14 mouse cellular contexts compared by ENCODE assay signal in genomic region chr3:128270576-128270975, GRCm38 (mm10).
DNase-seq lines count a peak whose midpoint lies in the region; ATAC-seq and TF ChIP-seq lines count a peak whose summit lies in the region.
"Had no signal": no experiment of that assay in that cellular context is flagged by ENCODE, and none has a peak within 500 bp of the region (broad histone marks: within the 10 kb centered on the region; RNA-seq: fewer than 3 reads in every experiment).

No protein-coding gene starts in this region.

- no peaks in the 10 kb centered on the region for H3K9me3 ChIP-seq in embryonic facial prominence, embryonic 14.5 days (ENCODE audit: control insufficient read depth, low read length)
- no peaks in the 10 kb centered on the region for H3K9me3 ChIP-seq in embryonic facial prominence, embryonic 10.5 days
- H3K9me3 ChIP-seq: limb, embryonic 12.5 days had no signal

- ATAC-seq in embryonic facial prominence, embryonic 14.5 days (ENCODE audit: low read depth) = no peak
- ATAC-seq in monocyte, adult 5-6 weeks (replicated peaks; ENCODE audit: insufficient number of reproducible peaks, low FRiP score, low TSS enrichment, poor library complexity, severe bottlenecking) = no peak
- ATAC-seq in CD4-positive, CD25-positive, alpha-beta regulatory T cell, adult 4 months = no peak

- 44% methylated on average over 6 of the region's 6 CpGs for whole genome bisulfite sequencing in embryonic facial prominence, embryonic 14.5 days
- WGBS in embryonic facial prominence, embryonic 10.5 days = 84% methylated on average over 6 of the region's 6 CpGs

- H3K4me2 ChIP-seq in embryonic facial prominence, embryonic 14.5 days (ENCODE audit: low read depth, low read length) = no peak overlapping the region
- H3K4me2 ChIP-seq: limb, embryonic 12.5 days had no signal

- no peak overlapping the region for H3K9ac ChIP-seq in embryonic facial prominence, embryonic 14.5 days (ENCODE audit: low read depth, low read length)
- H3K9ac ChIP-seq: limb, embryonic 12.5 days had no signal

- H3K4me3 ChIP-seq in embryonic facial prominence, embryonic 14.5 days (ENCODE audit: low read depth, low read length) = no peak overlapping the region
- H3K4me3 ChIP-seq in embryonic facial prominence, embryonic 10.5 days = no peak overlapping the region
- no peak overlapping the region for H3K4me3 ChIP-seq in left cerebral cortex, adult 2 months
- H3K4me3 ChIP-seq: limb, embryonic 12.5 days; myocyte had no signal

- H3K27me3 ChIP-seq in embryonic facial prominence, embryonic 14.5 days (replicated peaks; ENCODE audit: control insufficient read depth, insufficient read depth, low read length) = no peaks in the 10 kb centered on the region
- H3K27me3 ChIP-seq in embryonic facial prominence, embryonic 10.5 days (replicated peaks; ENCODE audit: low read depth, poor library complexity, severe bottlenecking) = no peaks in the 10 kb centered on the region
- H3K27me3 ChIP-seq: limb, embryonic 12.5 days had no signal

- intact Hi-C loops in left cerebral cortex, postnatal 10 days (cut with DNase I) = no loop called here
- intact Hi-C loops in left cerebral cortex, adult 2 months (cut with DNase I) = no loop called here

- peak; percentile 84 for DNase-seq in embryonic facial prominence, embryonic 14.5 days (ENCODE audit: low spot score)
- no peak for DNase-seq in embryonic facial prominence, embryonic 10.5 days (ENCODE audit: low spot score)
- peak; percentile 14 to 48 for DNase-seq in left cerebral cortex, postnatal 10 days (ENCODE audit: extremely low spot score in 1 of 2, low spot score in 2 of 2)
- no peak for DNase-seq in left cerebral cortex, adult 2 months (ENCODE audit: extremely low spot score in 1 of 2, low spot score in 2 of 2)
- peak; percentile 21 to 28 for DNase-seq in right cerebral cortex, adult 2 months (ENCODE audit: low spot score in 2 of 2)
- DNase-seq in right cerebral cortex, postnatal 4 days = no peak
- DNase-seq: B cell, adult 2 months; heart, postnatal 14 days; kidney, adult 11 months; thymus, postnatal 25 days had no signal

- H3K27ac ChIP-seq in embryonic facial prominence, embryonic 14.5 days (replicated peaks; ENCODE audit: low read depth, low read length) = no peak overlapping the region
- H3K27ac ChIP-seq in embryonic facial prominence, embryonic 10.5 days (replicated peaks) = no peak overlapping the region
- H3K27ac ChIP-seq in left cerebral cortex, adult 2 months = no peak overlapping the region
- H3K27ac ChIP-seq: limb, embryonic 12.5 days had no signal

- TF ChIP-seq CTCF in left cerebral cortex, adult 2 months (IDR thresholded peaks at IDR 0.05) = no peak

- H3K4me1 ChIP-seq in embryonic facial prominence, embryonic 14.5 days (ENCODE audit: control insufficient read depth, insufficient read depth, low read length) = peaks cover 3% of the 10 kb centered on the region; the same call in 1 of the 2 replicates
- no peaks in the 10 kb centered on the region for H3K4me1 ChIP-seq in embryonic facial prominence, embryonic 10.5 days
- H3K4me1 ChIP-seq: limb, embryonic 12.5 days had no signal

- H3K36me3 ChIP-seq in embryonic facial prominence, embryonic 14.5 days (ENCODE audit: control insufficient read depth, insufficient read depth, low read length) = no peaks in the 10 kb centered on the region
- H3K36me3 ChIP-seq in embryonic facial prominence, embryonic 10.5 days (replicated peaks) = no peaks in the 10 kb centered on the region
- H3K36me3 ChIP-seq: limb, embryonic 12.5 days had no signal

Comparison
In these comparisons a context has a peak if more than half of its experiments do, and no peak if none do; other contexts are left out.
1. DNase-seq: peak in embryonic facial prominence, embryonic 14.5 days (single experiment), left cerebral cortex, postnatal 10 days (2 of 2) and right cerebral cortex, adult 2 months (2 of 2); none in embryonic facial prominence, embryonic 10.5 days (single experiment), left cerebral cortex, adult 2 months (0 of 2) and right cerebral cortex, postnatal 4 days (single experiment).